Mouse (Mus musculus) hindbrain, embryonic 13.5 days (tissue): ENCODE results near the gene Gm29666. TPM values are rescaled to one million over a fixed set of nuclear protein-coding genes. Genes with fewer than 3 reads are reported as not detected.
A peak's percentile ranks its signal among the peaks of the same experiment; 100 is the strongest.

ENCODE experiments used
- ATAC-seq: fragments of 200-750 bp; cut with Nextera tagmentation; 2 replicates; pipeline ENCODE4 v1.8.0; 2017; ENCODE audit warnings: moderate TSS enrichment; ENCODE audit not compliant: low FRiP score
- H3K27ac ChIP-seq: fragments of 300-500 bp; sonication (generic); 2 replicates; pipeline ENCODE4 v1.5.1; 2015; ENCODE audit warnings: inconsistent platforms, mild to moderate bottlenecking, moderate library complexity
- H3K27me3 ChIP-seq: fragments of 300-500 bp; sonication (generic); 2 replicates; pipeline ENCODE4 v1.6.1; 2015; ENCODE audit warnings: mild to moderate bottlenecking, inconsistent platforms
- H3K36me3 ChIP-seq: fragments of 300-500 bp; sonication (generic); 2 replicates; pipeline ENCODE4 v1.6.1; 2015; ENCODE audit warnings: mild to moderate bottlenecking, inconsistent platforms
- H3K4me1 ChIP-seq: fragments of 300-500 bp; sonication (generic); replicated peaks from 2 replicates; pipeline ENCODE4 v1.6.1; 2015; ENCODE audit warnings: inconsistent platforms
- H3K4me2 ChIP-seq: fragments of 300-500 bp; sonication (generic); 2 replicates; pipeline ENCODE4 v1.6.1; 2015; ENCODE audit warnings: inconsistent platforms, mild to moderate bottlenecking, moderate library complexity
- H3K4me3 ChIP-seq: fragments of 300-500 bp; sonication (generic); 2 replicates; pipeline ENCODE4 v1.5.1; 2015; ENCODE audit warnings: mild to moderate bottlenecking, inconsistent platforms
- H3K9ac ChIP-seq: fragments of 300-500 bp; sonication (generic); 2 replicates; pipeline ENCODE4 v1.6.1; 2015; ENCODE audit warnings: mild to moderate bottlenecking, inconsistent platforms
- H3K9me3 ChIP-seq: fragments of 300-500 bp; sonication (generic); 2 replicates; pipeline ENCODE4 v1.6.1; 2016; ENCODE audit warnings: inconsistent platforms
- WGBS: fragments of 180-500 bp; shearing (Covaris S2); methylation state at CpG from one replicate; pipeline ENCODE4 v1.1.7; 2015; 5-methylcytosine and 5-hydroxymethylcytosine counted together
- polyA plus RNA-seq: library from polyadenylated mRNA; unstranded; fragments of >200 nt; fragmentation: Nextera tagmentation; extraction: Ambion mirVana; gene quantifications from 2 replicates; pipeline ENCODE4 v1.2.1, GENCODE M21; 2015

Gene Gm29666
- polyA plus RNA-seq: 0.82 and 0.98 TPM in 2 replicates

GRCm38 (mm10) chr15:84919938-84920337 is at the start of gene Gm29666:
Gm29666 (minus strand) TSS chr15:84920038.
- Histone ChIP-seq H3K9me3 (no peaks in the 10 kb centered on the region), H3K4me2 (no peak within 1 kb of the TSS), H3K36me3 (no peaks in the 10 kb centered on the region), H3K9ac (no peak within 1 kb of the TSS), H3K27ac (no peak within 1 kb of the TSS), H3K4me3 (no peak within 1 kb of the TSS), H3K4me1 (peaks cover 16% of the 10 kb centered on the region), H3K27me3 (no peaks in the 10 kb centered on the region)
- no peak for ATAC-seq
- WGBS: 90% methylated on average over 3 of the region's 3 CpGs

GRCm38 (mm10) chr15:84968534-84968933 is 48.7 kb upstream of the Gm29666 start:
- 95% methylated on average over 4 of the region's 4 CpGs for WGBS
- no peak overlapping the region for H3K4me3 ChIP-seq
- peaks cover 18% of the 10 kb centered on the region for H3K4me1 ChIP-seq
- no peak overlapping the region for H3K4me2 ChIP-seq
- no peaks in the 10 kb centered on the region for H3K9me3 ChIP-seq
- no peak overlapping the region for H3K9ac ChIP-seq
- H3K27ac ChIP-seq: no peak overlapping the region
- no peak for ATAC-seq
- no peaks in the 10 kb centered on the region for H3K27me3 ChIP-seq
- H3K36me3 ChIP-seq: peaks cover 5% of the 10 kb centered on the region

GRCm38 (mm10) chr15:84965575-84966360 is 45.9 kb upstream of the Gm29666 start:
- Histone ChIP-seq H3K27ac (no peak overlapping the region), H3K4me2 (no peak overlapping the region), H3K4me3 (no peak overlapping the region), H3K9ac (no peak overlapping the region), H3K4me1 (peaks cover 23% of the 10 kb centered on the region), H3K9me3 (no peaks in the 10 kb centered on the region), H3K27me3 (no peaks in the 10 kb centered on the region), H3K36me3 (peaks cover 5% of the 10 kb centered on the region)
- no peak for ATAC-seq
- WGBS: 65% methylated on average over 7 of the region's 7 CpGs

GRCm38 (mm10) chr15:84964771-84965170 is 44.9 kb upstream of the Gm29666 start:
- Histone ChIP-seq H3K27me3 (no peaks in the 10 kb centered on the region), H3K36me3 (peaks cover 2% of the 10 kb centered on the region; the same call in 1 of the 2 replicates), H3K27ac (no peak overlapping the region), H3K9me3 (no peaks in the 10 kb centered on the region), H3K4me2 (no peak overlapping the region), H3K4me3 (no peak overlapping the region), H3K9ac (no peak overlapping the region), H3K4me1 (peaks cover 33% of the 10 kb centered on the region)
- ATAC-seq: no peak
- WGBS: 84% methylated on average over 5 of the region's 5 CpGs

- no peak overlapping the region for H3K4me3 ChIP-seq
- no peaks in the 10 kb centered on the region for H3K9me3 ChIP-seq
- H3K27me3 ChIP-seq: no peaks in the 10 kb centered on the region
- peaks cover 12% of the 10 kb centered on the region for H3K36me3 ChIP-seq
- no peak overlapping the region for H3K9ac ChIP-seq
- H3K27ac ChIP-seq: no peak overlapping the region
- WGBS: 81% methylated on average over 2 of the region's 2 CpGs
- peaks cover 56% of the 10 kb centered on the region for H3K4me1 ChIP-seq
- no peak for ATAC-seq
- no peak overlapping the region for H3K4me2 ChIP-seq
These were observed 42.7 kb upstream of the Gm29666 start for GRCm38 (mm10) chr15:84962518-84962917.

- 0 out of 2 replicates have a peak overlapping the region, but pooled peaks have one; percentile 6 for H3K4me3 ChIP-seq
- no peak for ATAC-seq
These were observed 40.9 kb upstream of the Gm29666 start for GRCm38 (mm10) chr15:84960692-84961091.

GRCm38 (mm10) chr15:84959891-84960290 is 40.1 kb upstream of the Gm29666 start:
- Histone ChIP-seq H3K36me3 (peaks cover 34% of the 10 kb centered on the region), H3K4me1 (peaks cover 49% of the 10 kb centered on the region), H3K27ac (peak overlapping the region; percentile 73; the same call in 1 of the 2 replicates), H3K4me2 (no peak overlapping the region), H3K9ac (0 out of 2 replicates have a peak overlapping the region, but pooled peaks have one; percentile 65), H3K27me3 (no peaks in the 10 kb centered on the region), H3K4me3 (no peak overlapping the region), H3K9me3 (no peaks in the 10 kb centered on the region)
- no peak for ATAC-seq
- WGBS: 91% methylated on average over 6 of the region's 6 CpGs

More at GRCm38 (mm10) chr15:84960692-84961091, 40.9 kb upstream of the Gm29666 start:
- Histone ChIP-seq H3K4me2 (peak overlapping the region; percentile 31), H3K27ac (peak overlapping the region; percentile 73), H3K9me3 (no peaks in the 10 kb centered on the region), H3K27me3 (no peaks in the 10 kb centered on the region), H3K4me1 (peaks cover 52% of the 10 kb centered on the region), H3K36me3 (peaks cover 26% of the 10 kb centered on the region), H3K9ac (peak overlapping the region; percentile 65)
- WGBS: 28% methylated on average over 8 of the region's 8 CpGs

GRCm38 (mm10) chr15:84958331-84958730 is 38.5 kb upstream of the Gm29666 start:
- Histone ChIP-seq H3K4me1 (peaks cover 49% of the 10 kb centered on the region), H3K9me3 (no peaks in the 10 kb centered on the region), H3K27ac (no peak overlapping the region), H3K4me3 (no peak overlapping the region), H3K27me3 (no peaks in the 10 kb centered on the region), H3K36me3 (peaks cover 50% of the 10 kb centered on the region), H3K9ac (peak overlapping the region; percentile 21; the same call in 1 of the 2 replicates), H3K4me2 (no peak overlapping the region)
- ATAC-seq: no peak
- WGBS: 80% methylated on average over 3 of the region's 3 CpGs

GRCm38 (mm10) chr15:84957851-84958250 is 38.0 kb upstream of the Gm29666 start:
- 29% methylated on average over 3 of the region's 3 CpGs for WGBS
- H3K9me3 ChIP-seq: no peaks in the 10 kb centered on the region
- H3K27me3 ChIP-seq: no peaks in the 10 kb centered on the region
- H3K27ac ChIP-seq: no peak overlapping the region
- ATAC-seq: peak; percentile 72
- peaks cover 55% of the 10 kb centered on the region for H3K36me3 ChIP-seq
- H3K9ac ChIP-seq: peak overlapping the region; percentile 21; the same call in 1 of the 2 replicates
- no peak overlapping the region for H3K4me2 ChIP-seq
- no peak overlapping the region for H3K4me3 ChIP-seq
- peaks cover 49% of the 10 kb centered on the region for H3K4me1 ChIP-seq

- H3K9me3 ChIP-seq: no peaks in the 10 kb centered on the region
- no peak overlapping the region for H3K4me2 ChIP-seq
- peaks cover 88% of the 10 kb centered on the region for H3K36me3 ChIP-seq
- H3K9ac ChIP-seq: no peak overlapping the region
- H3K4me1 ChIP-seq: peaks cover 14% of the 10 kb centered on the region
- no peaks in the 10 kb centered on the region for H3K27me3 ChIP-seq
- H3K27ac ChIP-seq: no peak overlapping the region
- ATAC-seq: no peak
- no peak overlapping the region for H3K4me3 ChIP-seq
- WGBS: 96% methylated on average over 11 of the region's 11 CpGs
These were observed 33.4 kb upstream of the Gm29666 start for GRCm38 (mm10) chr15:84953259-84953658.

- Histone ChIP-seq H3K4me1 (0 out of 2 replicates have a peak, but pooled peaks cover 4% of the 10 kb centered on the region), H3K4me2 (no peak overlapping the region), H3K36me3 (peaks cover 91% of the 10 kb centered on the region), H3K9me3 (no peaks in the 10 kb centered on the region), H3K27me3 (no peaks in the 10 kb centered on the region), H3K9ac (0 out of 2 replicates have a peak overlapping the region, but pooled peaks have one; percentile 31), H3K4me3 (no peak overlapping the region), H3K27ac (no peak overlapping the region)
- 95% methylated on average over 4 of the region's 4 CpGs for WGBS
- ATAC-seq: no peak
These were observed 30.2 kb upstream of the Gm29666 start for GRCm38 (mm10) chr15:84950053-84950452.

GRCm38 (mm10) chr15:84948990-84949389 is 29.2 kb upstream of the Gm29666 start:
- WGBS: 91% methylated on average over 14 of the region's 14 CpGs

More at GRCm38 (mm10) chr15:84948990-84949389, 29.2 kb upstream of the Gm29666 start:
- Histone ChIP-seq H3K4me2 (no peak overlapping the region), H3K4me1 (0 out of 2 replicates have a peak, but pooled peaks cover 4% of the 10 kb centered on the region), H3K4me3 (no peak overlapping the region), H3K27me3 (no peaks in the 10 kb centered on the region), H3K36me3 (peaks cover 80% of the 10 kb centered on the region), H3K9me3 (no peaks in the 10 kb centered on the region), H3K27ac (no peak overlapping the region), H3K9ac (no peak overlapping the region)
- no peak for ATAC-seq
